Mouse (Mus musculus) ovary, adult 18-20 months (tissue): ENCODE results near the gene Plin4.
"Not testable (repeated sequence)": the region's sequence is repeated elsewhere in the genome, so short reads cannot be mapped to it uniquely, and the experiment has no call there.

Source experiments
- DNase-seq: peaks from one replicate; pipeline ENCODE4 v3.0.0; 2022; ENCODE audit warnings: low spot score, mixed read lengths

Gene Plin4

GRCm38 (mm10) chr17:56102158-56102557, 7.4 kb downstream of the Plin4 start:
- no peak for DNase-seq

GRCm38 (mm10) chr17:56100811-56101210, 8.8 kb downstream of the Plin4 start:
- no peak for DNase-seq

- no peak for DNase-seq
Observed at GRCm38 (mm10) chr17:56098711-56099572, 10.7 kb downstream of the Plin4 start.

- no peak for DNase-seq
Observed at GRCm38 (mm10) chr17:56098180-56098579, 11.4 kb downstream of the Plin4 start.

GRCm38 (mm10) chr17:56096883-56097282, 12.7 kb downstream of the Plin4 start:
- no peak for DNase-seq

- DNase-seq: no peak
Observed at GRCm38 (mm10) chr17:56092794-56093193, 16.8 kb downstream of the Plin4 start.

- DNase-seq: no peak
Observed at GRCm38 (mm10) chr17:56092312-56092711, 17.3 kb downstream of the Plin4 start.

GRCm38 (mm10) chr17:56080781-56081585, 28.6 kb downstream of the Plin4 start:
- no peak for DNase-seq

GRCm38 (mm10) chr17:56079921-56080320, 29.7 kb downstream of the Plin4 start:
- no peak for DNase-seq

GRCm38 (mm10) chr17:56078880-56079795, 30.5 kb downstream of the Plin4 start, which contains the start of gene Hdgfl2:
Gene Hdgfl2 (plus strand): TSS chr17:56079634.
- DNase-seq: peak; percentile 100

- DNase-seq: not testable (repeated sequence)
Observed at GRCm38 (mm10) chr17:56078361-56078760, 31.2 kb downstream of the Plin4 start.

- no peak for DNase-seq
Observed at GRCm38 (mm10) chr17:56077523-56077922, 32.1 kb downstream of the Plin4 start.

GRCm38 (mm10) chr17:56074827-56075208, 34.8 kb downstream of the Plin4 start, which contains the start of gene Ubxn6:
Gene Ubxn6 (minus strand): TSS chr17:56075028.
- peak; percentile 95 for DNase-seq

GRCm38 (mm10) chr17:56074097-56074826, 35.3 kb downstream of the Plin4 start:
- DNase-seq: peak; percentile 80

GRCm38 (mm10) chr17:56072243-56072642, 37.4 kb downstream of the Plin4 start:
- DNase-seq: no peak

GRCm38 (mm10) chr17:56071126-56071525, 38.5 kb downstream of the Plin4 start:
- no peak for DNase-seq

GRCm38 (mm10) chr17:56069066-56069465, 40.5 kb downstream of the Plin4 start:
- DNase-seq: no peak

- DNase-seq: no peak
Observed at GRCm38 (mm10) chr17:56066451-56066850, 43.2 kb downstream of the Plin4 start.

GRCm38 (mm10) chr17:56065715-56066114, 43.9 kb downstream of the Plin4 start:
- DNase-seq: not testable (repeated sequence)

- DNase-seq: no peak
Observed at GRCm38 (mm10) chr17:56062081-56062480, 47.5 kb downstream of the Plin4 start.
